Mouse (Mus musculus) heart, embryonic 15.5 days (tissue): ENCODE data around the gene Fxr1. TPM values are rescaled to one million over a fixed set of nuclear protein-coding genes. Genes with fewer than 3 reads are reported as not detected.
"Not testable (repeated sequence)": the region's sequence is repeated elsewhere in the genome, so short reads cannot be mapped to it uniquely, and the experiment has no call there.

Experiments
- ATAC-seq: fragments of 200-750 bp; cut with Nextera tagmentation; replicated peaks from 2 replicates; pipeline ENCODE4 v1.8.0; 2017; ENCODE audit warnings: low read depth, moderate TSS enrichment; ENCODE audit not compliant: insufficient number of reproducible peaks, insufficient read depth, low FRiP score
- H3K27ac ChIP-seq: fragments of 300-500 bp; sonication (generic); 2 replicates; pipeline ENCODE4 v1.5.1; 2015; ENCODE audit warnings: mild to moderate bottlenecking, inconsistent platforms
- H3K27me3 ChIP-seq: fragments of 300-500 bp; sonication (generic); 2 replicates; pipeline ENCODE4 v1.6.1; 2015; ENCODE audit warnings: inconsistent platforms
- H3K36me3 ChIP-seq: fragments of 300-500 bp; sonication (generic); 2 replicates; pipeline ENCODE4 v1.6.1; 2015; ENCODE audit warnings: mild to moderate bottlenecking, inconsistent platforms
- H3K4me1 ChIP-seq: fragments of 300-500 bp; sonication (generic); replicated peaks from 2 replicates; pipeline ENCODE4 v1.6.1; 2015; ENCODE audit warnings: inconsistent platforms
- H3K4me2 ChIP-seq: fragments of 300-500 bp; sonication (generic); 2 replicates; pipeline ENCODE4 v1.6.1; 2015; ENCODE audit warnings: inconsistent platforms, mild to moderate bottlenecking, moderate library complexity
- H3K4me3 ChIP-seq: fragments of 300-500 bp; sonication (generic); 2 replicates; pipeline ENCODE4 v1.5.1; 2015; ENCODE audit warnings: mild to moderate bottlenecking, inconsistent platforms
- H3K9ac ChIP-seq: fragments of 300-500 bp; sonication (generic); 2 replicates; pipeline ENCODE4 v1.6.1; 2015; ENCODE audit warnings: mild to moderate bottlenecking, inconsistent platforms
- H3K9me3 ChIP-seq: fragments of 300-500 bp; sonication (generic); replicated peaks from 2 replicates; pipeline ENCODE4 v1.6.1; 2016; ENCODE audit warnings: inconsistent platforms
- WGBS: fragments of 180-500 bp; shearing (Covaris S2); methylation state at CpG from one replicate; pipeline ENCODE4 v1.1.7; 2015; ENCODE audit warnings: mixed read lengths; 5-methylcytosine and 5-hydroxymethylcytosine counted together
- polyA plus RNA-seq: library from polyadenylated mRNA; unstranded; fragments of >200 nt; fragmentation: Nextera tagmentation; extraction: Ambion mirVana; gene quantifications from 2 replicates; pipeline ENCODE4 v1.2.1, GENCODE M21; 2015

The Fxr1 gene
- polyA plus RNA-seq, 1 experiment from 2014 or later: 67.8 TPM

- no peak overlapping the region for H3K4me3 ChIP-seq
- no peaks in the 10 kb centered on the region for H3K4me1 ChIP-seq
- H3K27ac ChIP-seq: no peak overlapping the region
- WGBS: 81% methylated on average over 2 of the region's 2 CpGs
- H3K27me3 ChIP-seq: no peaks in the 10 kb centered on the region
- peaks cover 45% of the 10 kb centered on the region for H3K36me3 ChIP-seq
- H3K4me2 ChIP-seq: no peak overlapping the region
- H3K9ac ChIP-seq: no peak overlapping the region
- no peaks in the 10 kb centered on the region for H3K9me3 ChIP-seq
- no peak for ATAC-seq
Observed at GRCm38 (mm10) chr3:34062352-34062751, 42.6 kb downstream of the Fxr1 start.

GRCm38 (mm10) chr3:34068943-34069342, 49.2 kb downstream of the Fxr1 start:
- H3K9ac ChIP-seq, H3K9me3 ChIP-seq, H3K27ac ChIP-seq, ATAC-seq, H3K4me3 ChIP-seq, H3K4me1 ChIP-seq, H3K4me2 ChIP-seq, H3K27me3 ChIP-seq: not testable (repeated sequence)
- WGBS: 92% methylated on average over 7 of the region's 7 CpGs
- peaks cover 44% of the 10 kb centered on the region for H3K36me3 ChIP-seq

GRCm38 (mm10) chr3:34072726-34073125, 53.0 kb downstream of the Fxr1 start:
- H3K27me3 ChIP-seq: no peaks in the 10 kb centered on the region
- no peak overlapping the region for H3K4me3 ChIP-seq
- ATAC-seq: no peak
- WGBS: 94% methylated on average over 6 of the region's 6 CpGs
- no peak overlapping the region for H3K9ac ChIP-seq
- H3K4me1 ChIP-seq: peaks cover 4% of the 10 kb centered on the region; the same call in 1 of the 2 replicates
- H3K27ac ChIP-seq: no peak overlapping the region
- no peaks in the 10 kb centered on the region for H3K9me3 ChIP-seq
- no peak overlapping the region for H3K4me2 ChIP-seq
- peaks cover 35% of the 10 kb centered on the region for H3K36me3 ChIP-seq

DNA sequence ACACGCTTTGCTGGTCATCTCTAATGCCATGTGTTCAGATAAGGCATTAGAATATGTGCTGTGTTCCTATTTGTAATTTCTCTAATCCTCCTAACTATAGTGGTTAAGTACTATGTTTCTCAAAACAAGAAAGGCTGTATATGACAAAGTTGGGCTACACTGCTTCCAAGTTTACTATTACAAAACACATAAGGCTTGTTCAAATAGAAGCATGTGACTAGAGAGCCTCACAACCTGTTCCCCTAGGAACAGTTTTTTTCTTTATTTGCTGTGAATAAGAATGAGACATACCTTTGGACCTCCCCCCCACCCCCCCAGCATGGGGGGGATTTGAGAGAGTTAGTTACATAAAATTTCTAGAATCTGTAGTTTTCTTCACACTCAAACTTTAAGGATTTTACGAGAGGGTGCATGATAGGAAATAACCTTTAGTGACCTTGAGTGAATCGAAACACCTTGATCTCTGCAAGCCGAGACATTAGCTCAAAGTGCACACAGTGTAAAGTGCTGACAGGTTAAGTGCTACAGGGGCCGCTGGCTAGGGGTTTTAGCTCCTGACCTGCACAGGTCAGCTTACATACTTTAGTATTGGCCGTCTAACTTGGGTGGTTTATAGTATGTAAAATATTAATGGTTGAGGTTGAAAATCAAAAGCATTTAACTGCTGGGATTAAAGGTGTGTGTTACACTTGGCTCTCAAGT, 56.5 kb downstream of the Fxr1 start:
- no peaks in the 10 kb centered on the region for H3K9me3 ChIP-seq
- ATAC-seq: no peak
- 48% methylated on average over 6 of the region's 6 CpGs for WGBS
- H3K4me1 ChIP-seq: peaks cover 16% of the 10 kb centered on the region
- no peak overlapping the region for H3K4me3 ChIP-seq
- H3K4me2 ChIP-seq: no peak overlapping the region
- no peaks in the 10 kb centered on the region for H3K27me3 ChIP-seq
- peaks cover 29% of the 10 kb centered on the region for H3K36me3 ChIP-seq
- H3K27ac ChIP-seq: no peak overlapping the region
- no peak overlapping the region for H3K9ac ChIP-seq

DNA sequence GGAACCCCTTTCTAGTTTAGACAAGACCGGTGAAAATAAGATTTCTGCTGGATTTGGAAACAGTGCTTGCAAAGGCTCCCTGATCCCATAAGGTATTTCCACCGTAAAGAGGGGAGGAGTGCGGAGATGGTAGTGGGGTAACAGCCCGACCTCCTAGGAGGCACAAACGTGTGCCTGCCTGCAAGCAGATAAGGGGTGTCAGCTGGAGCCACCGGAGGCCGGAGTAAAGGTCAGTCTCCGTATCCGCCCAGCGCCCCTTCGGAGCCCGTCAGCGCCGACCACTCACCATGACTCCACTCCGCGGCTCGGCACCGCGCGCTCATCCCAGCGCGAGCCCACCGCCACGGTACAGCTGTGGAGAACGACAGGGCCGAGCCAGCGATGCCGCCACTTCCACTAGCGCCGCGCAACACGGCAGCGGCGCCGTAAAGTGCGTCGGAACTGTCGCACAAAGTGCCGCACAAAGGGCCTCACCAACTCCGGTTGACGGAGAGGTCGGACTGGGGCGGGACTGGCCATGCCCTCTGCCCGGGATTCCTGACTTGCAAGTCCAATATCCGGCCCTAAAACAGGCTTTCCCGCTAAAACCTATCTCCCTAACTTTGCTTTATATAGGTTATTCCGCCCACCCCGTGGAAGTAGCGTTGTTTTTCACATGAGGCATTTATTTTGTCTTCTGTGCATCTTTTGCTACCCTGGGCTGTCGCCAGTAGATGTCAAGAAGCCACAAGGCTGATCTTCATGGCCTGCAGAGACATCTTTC, 61.3 kb downstream of the Fxr1 start, which contains the start of gene Dnajc19:
Dnajc19 (minus strand) TSS at position 422 of the 763 bp plus-strand sequence.
- peak within 1 kb of the TSS; percentile 80 for H3K4me3 ChIP-seq
- H3K4me1 ChIP-seq: peaks cover 19% of the 10 kb centered on the region
- H3K27me3 ChIP-seq: no peaks in the 10 kb centered on the region
- H3K4me2 ChIP-seq: peak within 1 kb of the TSS; percentile 66
- peak within 1 kb of the TSS; percentile 85 for H3K9ac ChIP-seq
- H3K27ac ChIP-seq: peak within 1 kb of the TSS; percentile 70
- peak; percentile 91 for ATAC-seq
- peaks cover 14% of the 10 kb centered on the region; the same call in 1 of the 2 replicates for H3K36me3 ChIP-seq
- WGBS: under 1% methylated on average over 50 of the region's 50 CpGs
- H3K9me3 ChIP-seq: no peaks in the 10 kb centered on the region

DNA sequence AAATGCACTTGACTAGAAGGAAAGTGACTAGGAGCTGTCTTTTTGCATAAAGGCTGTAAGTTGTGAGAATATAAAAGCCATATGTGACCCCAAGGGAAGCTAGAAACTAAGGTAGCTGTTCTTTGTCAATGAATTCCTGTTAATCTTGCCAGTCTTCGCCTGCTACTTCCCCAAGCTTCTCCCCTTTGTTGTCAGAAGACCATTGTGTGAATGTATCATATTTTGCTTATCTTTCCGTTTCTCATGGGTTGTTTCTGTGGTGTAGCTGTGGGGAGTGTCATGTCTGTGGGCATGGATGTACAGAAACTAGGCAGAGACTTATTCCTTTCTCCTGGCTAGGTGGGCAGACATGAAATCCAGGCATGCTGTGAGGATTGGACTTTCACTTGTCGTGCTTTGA, 62.2 kb downstream of the Fxr1 start:
- H3K9ac ChIP-seq: no peak overlapping the region
- 81% methylated on average over 3 of the region's 3 CpGs for WGBS
- H3K9me3 ChIP-seq: no peaks in the 10 kb centered on the region
- peak overlapping the region; percentile 80; the same call in 1 of the 2 replicates for H3K4me3 ChIP-seq
- H3K27me3 ChIP-seq: no peaks in the 10 kb centered on the region
- ATAC-seq: no peak
- peak overlapping the region; percentile 66 for H3K4me2 ChIP-seq
- peak overlapping the region; percentile 70; the same call in 1 of the 2 replicates for H3K27ac ChIP-seq
- peaks cover 15% of the 10 kb centered on the region for H3K4me1 ChIP-seq
- peaks cover 14% of the 10 kb centered on the region; the same call in 1 of the 2 replicates for H3K36me3 ChIP-seq

DNA sequence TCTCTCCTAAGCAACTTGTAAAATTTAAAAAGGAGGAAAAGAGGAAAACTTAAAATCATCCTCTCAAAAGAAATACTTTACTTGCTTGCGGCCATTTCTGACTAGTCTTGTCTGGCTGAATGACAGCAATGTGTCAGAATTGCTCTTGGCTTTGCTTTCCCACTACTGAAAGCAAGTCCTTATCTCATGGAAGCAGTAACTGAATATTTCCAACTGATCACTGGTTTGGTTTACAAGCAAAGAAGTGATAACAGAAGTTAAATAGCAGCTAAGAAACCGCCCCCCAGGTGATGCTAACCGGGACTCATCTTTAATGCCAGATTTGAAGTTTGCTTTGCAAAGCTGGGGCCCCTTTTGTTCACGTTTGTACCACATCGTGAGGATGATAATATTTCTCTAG, 63.9 kb downstream of the Fxr1 start:
- no peaks in the 10 kb centered on the region for H3K27me3 ChIP-seq
- H3K4me1 ChIP-seq: peaks cover 15% of the 10 kb centered on the region
- peaks cover 3% of the 10 kb centered on the region; the same call in 1 of the 2 replicates for H3K36me3 ChIP-seq
- no peak overlapping the region for H3K27ac ChIP-seq
- no peak for ATAC-seq
- no peak overlapping the region for H3K4me2 ChIP-seq
- H3K4me3 ChIP-seq: no peak overlapping the region
- H3K9ac ChIP-seq: no peak overlapping the region
- no peaks in the 10 kb centered on the region for H3K9me3 ChIP-seq
- 72% methylated on average over 5 of the region's 5 CpGs for WGBS

DNA sequence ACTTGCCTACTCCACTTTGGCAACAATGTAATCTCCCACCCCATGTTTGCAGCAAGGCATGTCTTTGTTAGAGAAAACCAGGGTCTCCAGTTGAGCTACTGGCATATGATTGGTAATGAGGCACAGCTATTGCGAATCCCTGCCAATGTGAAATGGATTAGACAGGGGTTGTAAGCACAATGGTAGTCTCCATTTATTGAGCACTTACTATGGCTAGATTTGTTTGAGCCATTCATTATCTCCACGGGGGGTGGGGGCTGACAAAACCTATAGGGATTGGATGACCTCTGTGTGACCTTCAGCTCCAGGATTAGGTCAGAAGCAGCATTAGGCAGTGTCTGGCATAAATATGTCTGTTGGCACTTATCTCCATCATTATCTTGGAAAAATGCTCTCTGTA, 83.1 kb downstream of the Fxr1 start:
- 73% methylated on average over 2 of the region's 2 CpGs for WGBS
- no peaks in the 10 kb centered on the region for H3K4me1 ChIP-seq
- H3K9ac ChIP-seq: no peak overlapping the region
- no peak overlapping the region for H3K4me2 ChIP-seq
- no peaks in the 10 kb centered on the region for H3K36me3 ChIP-seq
- no peak for ATAC-seq
- no peak overlapping the region for H3K4me3 ChIP-seq
- peaks cover 11% of the 10 kb centered on the region for H3K27me3 ChIP-seq
- H3K27ac ChIP-seq: no peak overlapping the region
- H3K9me3 ChIP-seq: no peaks in the 10 kb centered on the region

- no peak overlapping the region for H3K9ac ChIP-seq
- H3K36me3 ChIP-seq: no peaks in the 10 kb centered on the region
- H3K27me3 ChIP-seq: peaks cover 11% of the 10 kb centered on the region
- H3K27ac ChIP-seq: no peak overlapping the region
- no peak overlapping the region for H3K4me2 ChIP-seq
- WGBS: 53% methylated on average over 7 of the region's 7 CpGs
- H3K4me3 ChIP-seq: no peak overlapping the region
- H3K4me1 ChIP-seq: no peaks in the 10 kb centered on the region
- H3K9me3 ChIP-seq: no peaks in the 10 kb centered on the region
- ATAC-seq: no peak
Observed at GRCm38 (mm10) chr3:34103902-34104672, 84.3 kb downstream of the Fxr1 start.

DNA sequence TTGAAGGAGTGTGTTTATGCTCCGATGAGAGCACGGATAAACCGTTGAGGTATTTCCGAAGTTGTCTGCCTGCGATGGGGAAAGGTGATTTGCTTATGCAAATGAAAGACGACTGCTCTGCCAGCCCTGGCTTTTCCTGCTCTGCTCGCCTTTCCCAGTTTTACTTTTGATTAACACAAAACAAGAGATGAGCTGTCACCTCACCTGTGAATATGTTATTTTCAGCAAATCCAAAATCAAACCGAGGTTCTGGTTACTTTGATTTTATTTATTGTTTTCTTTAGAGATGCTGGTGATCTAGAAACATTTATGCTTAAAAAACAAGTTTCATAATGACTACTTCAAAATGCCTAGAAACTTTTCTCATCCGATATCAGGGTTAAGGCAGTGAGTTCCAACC, 86.7 kb downstream of the Fxr1 start:
- no peak for ATAC-seq
- 11% methylated on average over 9 of the region's 9 CpGs for WGBS
- no peaks in the 10 kb centered on the region for H3K9me3 ChIP-seq
- peak overlapping the region; percentile 17; the same call in 1 of the 2 replicates for H3K4me3 ChIP-seq
- peak overlapping the region; percentile 43 for H3K4me2 ChIP-seq
- H3K36me3 ChIP-seq: no peaks in the 10 kb centered on the region
- H3K9ac ChIP-seq: no peak overlapping the region
- H3K4me1 ChIP-seq: no peaks in the 10 kb centered on the region
- peaks cover 11% of the 10 kb centered on the region for H3K27me3 ChIP-seq
- H3K27ac ChIP-seq: no peak overlapping the region

DNA sequence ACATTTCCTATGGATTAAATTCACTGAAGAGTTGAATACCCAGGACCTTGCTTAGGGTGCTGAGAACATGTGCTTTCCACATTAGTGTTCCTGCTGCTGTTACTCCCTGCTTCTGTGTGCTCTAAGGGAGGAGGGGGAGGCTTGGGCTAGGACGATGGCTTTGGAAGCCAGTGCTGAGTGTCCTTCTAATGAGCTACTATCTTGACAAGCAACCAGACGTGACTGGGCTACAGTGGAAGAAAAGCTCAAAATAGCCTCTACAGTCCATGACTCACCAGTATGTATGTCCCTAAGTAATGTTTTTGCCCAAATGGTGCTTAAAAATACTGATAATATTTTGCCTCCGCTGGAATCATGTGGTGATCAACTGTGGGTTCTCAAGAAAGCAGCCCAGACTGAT, 87.9 kb downstream of the Fxr1 start:
- H3K4me3 ChIP-seq: no peak overlapping the region
- no peak overlapping the region for H3K27ac ChIP-seq
- no peak overlapping the region for H3K9ac ChIP-seq
- ATAC-seq: no peak
- no peaks in the 10 kb centered on the region for H3K9me3 ChIP-seq
- H3K4me2 ChIP-seq: no peak overlapping the region
- no peaks in the 10 kb centered on the region for H3K36me3 ChIP-seq
- no peaks in the 10 kb centered on the region for H3K4me1 ChIP-seq
- 26% methylated on average over 3 of the region's 3 CpGs for WGBS
- H3K27me3 ChIP-seq: peaks cover 11% of the 10 kb centered on the region
